ENCODE assay signal across 10 mouse cellular contexts in the genomic region with DNA sequence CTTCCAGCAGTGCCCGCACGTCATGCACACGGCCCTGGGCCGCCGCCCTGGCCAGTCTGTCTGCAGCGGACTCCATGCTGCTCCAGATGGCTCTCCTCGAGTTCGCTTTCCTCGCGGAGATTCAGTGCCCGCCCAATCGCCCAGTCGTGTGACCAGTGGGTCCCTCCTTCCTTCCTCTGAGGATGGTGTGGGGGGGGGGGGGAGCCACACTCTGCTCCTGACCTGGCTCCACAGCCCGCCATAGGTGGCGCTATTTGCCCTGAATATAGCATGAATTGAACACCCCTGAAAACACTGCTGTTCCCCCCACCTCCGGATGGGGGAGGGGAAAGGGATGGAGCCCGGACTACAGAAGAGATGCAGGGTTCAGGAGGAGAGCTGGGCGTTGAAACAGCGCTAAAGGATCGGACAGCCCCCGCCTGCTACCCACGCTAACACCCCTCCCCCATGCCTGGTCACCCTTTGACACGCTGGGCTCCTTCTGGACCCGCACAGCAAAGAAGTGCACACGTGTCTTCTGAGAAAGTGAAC. TPM values are rescaled to one million over a fixed set of nuclear protein-coding genes. Genes with fewer than 3 reads are reported as not detected.
DNase-seq lines count a peak whose midpoint lies in the region; ATAC-seq lines count a peak whose summit lies in the region.
"Had no signal": no experiment of that assay in that cellular context is flagged by ENCODE, and none has a peak within 500 bp of the region (broad histone marks: within the 10 kb centered on the region; RNA-seq: fewer than 3 reads in every experiment).

No protein-coding gene starts in this region.

- H3K4me3 ChIP-seq in heart, embryonic 14.5 days (ENCODE audit: control insufficient read depth in 1 of 2, insufficient read depth in 1 of 2, low read depth in 1 of 2, low read length in 2 of 2): peak overlapping the region in 1 of 2 experiments; percentile 15; a peak in 1 of 4 replicates

- no peak overlapping the region for H3K9ac ChIP-seq in heart, embryonic 14.5 days (ENCODE audit: low read length)

- no peak overlapping the region for H3K27ac ChIP-seq in heart, embryonic 14.5 days (replicated peaks in 1 of 2; ENCODE audit: control insufficient read depth in 1 of 2, insufficient read depth in 1 of 2, low read depth in 2 of 2, low read length in 2 of 2)

- H3K27me3 ChIP-seq in heart, embryonic 14.5 days (ENCODE audit: control insufficient read depth, insufficient read depth, low read length): peaks cover 82% of the 10 kb centered on the region

- no peaks in the 10 kb centered on the region for H3K36me3 ChIP-seq in heart, embryonic 14.5 days (ENCODE audit: control insufficient read depth, insufficient read depth, low read length)

- ATAC-seq in heart, embryonic 14.5 days (ENCODE audit: insufficient number of reproducible peaks, insufficient read depth, low FRiP score, low read depth): no peak

- under 1% methylated on average over 25 of the region's 25 CpGs for WGBS in heart, embryonic 14.5 days

- peak; percentile 50 to 56 for DNase-seq in cerebellum, postnatal 10 days
- no peak for DNase-seq in cerebellum, adult 11 months
- peak; percentile 46 to 47 for DNase-seq in adrenal gland, postnatal 36 days
- peak; percentile 25 for DNase-seq in liver
- DNase-seq in neural tube, embryonic 10.5 days (ENCODE audit: extremely low spot score, low spot score): peak; percentile 62
- DNase-seq in frontal cortex, postnatal 10 days (ENCODE audit: low spot score in 2 of 2): no peak
- no peak for DNase-seq in gastrocnemius, postnatal 36 days

- intact Hi-C loops in gastrocnemius, postnatal 36 days (cut with DNase I): no loop called here

- H3K4me1 ChIP-seq in heart, embryonic 14.5 days (ENCODE audit: control insufficient read depth in 2 of 2, insufficient read depth in 2 of 2, low read length in 2 of 2): peaks cover 2 to 6% of the 10 kb centered on the region in 2 experiments; a peak in 1 of 4 replicates

- H3K9me3 ChIP-seq in heart, embryonic 14.5 days (ENCODE audit: control insufficient read depth, low read length): 0 out of 2 replicates have a peak, but pooled peaks cover 3% of the 10 kb centered on the region

- peak overlapping the region; percentile 43 for H3K4me2 ChIP-seq in heart, embryonic 14.5 days (ENCODE audit: low read length)

RNA-seq across cellular contexts. Expression of gene Cdkn2a, which starts 12.4 kb away (rescaled TPM):
- total RNA-seq in adrenal gland, postnatal 36 days (2021): 1 to 10 TPM; 2.6 TPM
- polyA plus RNA-seq in heart, embryonic 14.5 days (2014; fragmentation: Nextera tagmentation; extraction: Ambion mirVana): not detected in 2 replicates
- total RNA-seq in gastrocnemius, postnatal 36 days (2021): not detected
- total RNA-seq: hematopoietic stem cell, adult 5-6 weeks had no signal
- polyA plus RNA-seq: C2C12 had no signal

RNA-seq across cellular contexts. Expression of gene Cdkn2b, which starts 28.7 kb away (rescaled TPM):
- 10 to 100 TPM in 1 of 2 experiments, 1 to 10 TPM in 1; 4.8 to 10.3 TPM for total RNA-seq in adrenal gland, postnatal 36 days (2021)
- polyA plus RNA-seq in heart, embryonic 14.5 days (2014; fragmentation: Nextera tagmentation; extraction: Ambion mirVana): 1.2 and 1.3 TPM in 2 replicates
- total RNA-seq in gastrocnemius, postnatal 36 days (2021): 1 to 10 TPM in 1 of 2 experiments, under 1 TPM in 1; 0.31 to 1.3 TPM
- total RNA-seq: hematopoietic stem cell, adult 5-6 weeks had no signal
- polyA plus RNA-seq: C2C12 had no signal

Comparison
In these comparisons a context has a peak if more than half of its experiments do, and no peak if none do; other contexts are left out.
1. DNase-seq: peak in cerebellum, postnatal 10 days (2 of 2), adrenal gland, postnatal 36 days (2 of 2), liver (single experiment) and neural tube, embryonic 10.5 days (single experiment); none in cerebellum, adult 11 months (single experiment), frontal cortex, postnatal 10 days (0 of 2) and gastrocnemius, postnatal 36 days (0 of 2).